Mouse (Mus musculus): ENCODE data around the gene Rasl10b. TPM values are rescaled to one million over a fixed set of nuclear protein-coding genes. Genes with fewer than 3 reads are reported as not detected.

Rasl10b gene
- polyA plus RNA-seq, 1 experiment: 0.64 TPM

GRCm38 (mm10) chr11:83468765-83469164 is 59.8 kb downstream of the Rasl10b start:
- Histone ChIP-seq H3K4me1 (ENCODE audit: control insufficient read depth, insufficient read depth, insufficient read length) (no peaks in the 10 kb centered on the region; the same call in 1 of the 2 replicates), H3K4me3 (ENCODE audit: extremely low read depth, insufficient read depth, insufficient read length) (no peak overlapping the region), H3K27ac (ENCODE audit: insufficient read depth, low read length) (no peak overlapping the region), H3K36me3 (ENCODE audit: control insufficient read depth, insufficient read depth, low read length) (no peaks in the 10 kb centered on the region), H3K27me3 (ENCODE audit: control insufficient read depth, insufficient read depth, low read length) (no peaks in the 10 kb centered on the region)
- TF ChIP-seq CTCF (IDR thresholded peaks at IDR 0.05; ENCODE audit: extremely low read depth, insufficient read depth, insufficient read length, insufficient replicate concordance): no peak
- TF ChIP-seq POLR2A (IDR thresholded peaks at IDR 0.05; ENCODE audit: low read depth, low read length): no peak
- no peak for DNase-seq (ENCODE audit: low read depth in 1 of 2, low spot score in 2 of 2)
- WGBS: 95% methylated on average over 3 of the region's 3 CpGs

Other genes starting within 250 kb of the Rasl10b start
- gene Slfn4, start 234.0 kb upstream of the Rasl10b start, polyA plus RNA-seq (2012; rRNA removed): 0.86 and 1.0 TPM in 2 replicates
- 0.37 and 0.43 TPM in 2 replicates for gene Slfn3, start 217.8 kb upstream of the Rasl10b start, polyA plus RNA-seq (2012; rRNA removed)
- gene Slfn14, start 122.4 kb upstream of the Rasl10b start, polyA plus RNA-seq (2012; rRNA removed): 2.2 and 6.3 TPM in 2 replicates
- 25.6 and 26.1 TPM in 2 replicates for gene Ap2b1, start 110.1 kb upstream of the Rasl10b start, polyA plus RNA-seq (2012; rRNA removed)
- gene Pex12, start 106.6 kb upstream of the Rasl10b start, polyA plus RNA-seq (2012; rRNA removed): 4.8 and 5.5 TPM in 2 replicates
- not detected in 2 replicates for gene Gas2l2, start 20.3 kb downstream of the Rasl10b start, polyA plus RNA-seq (2012; rRNA removed)
- gene 1700020L24Rik, start 28.5 kb downstream of the Rasl10b start, polyA plus RNA-seq (2012; rRNA removed): 1.3 and 2.1 TPM in 2 replicates
- 6.3 and 6.4 TPM in 2 replicates for gene Mmp28, start 53.9 kb downstream of the Rasl10b start, polyA plus RNA-seq (2012; rRNA removed)
- gene Taf15, start 63.9 kb downstream of the Rasl10b start, polyA plus RNA-seq (2012; rRNA removed): 8.9 and 11.0 TPM in 2 replicates
- 0.18 and 0.21 TPM in 2 replicates for gene Heatr9, start 113.0 kb downstream of the Rasl10b start, polyA plus RNA-seq (2012; rRNA removed)
- 519 and 769 TPM in 2 replicates for gene Ccl5, start 121.4 kb downstream of the Rasl10b start, polyA plus RNA-seq (2012; rRNA removed)
- 3.5 TPM in 2 replicates for gene Ccl9, start 169.5 kb downstream of the Rasl10b start, polyA plus RNA-seq (2012; rRNA removed)
- 12.5 and 15.6 TPM in 2 replicates for gene Ccl6, start 183.9 kb downstream of the Rasl10b start, polyA plus RNA-seq (2012; rRNA removed)
- not detected in 2 replicates for gene Rpl9-ps1, start 236.5 kb downstream of the Rasl10b start, polyA plus RNA-seq (2012; rRNA removed)
- 5.9 and 7.6 TPM in 2 replicates for gene Ccl3, start 240.2 kb downstream of the Rasl10b start, polyA plus RNA-seq (2012; rRNA removed)

Data from spleen, adult 2 months (tissue).